Mouse (Mus musculus) MN1 (cell line): ENCODE data around the gene Dnajb8.
A peak's percentile ranks its signal among the peaks of the same experiment; 100 is the strongest.

Experiments
- DNase-seq: peaks from one replicate; pipeline ENCODE4 v3.0.0-alpha.2; 2016; ENCODE audit warnings: low spot score

Gene Dnajb8

GRCm38 (mm10) chr6:88229221-88229620 lies 7.2 kb downstream of the Dnajb8 start:
- DNase-seq, result no peak

DNA sequence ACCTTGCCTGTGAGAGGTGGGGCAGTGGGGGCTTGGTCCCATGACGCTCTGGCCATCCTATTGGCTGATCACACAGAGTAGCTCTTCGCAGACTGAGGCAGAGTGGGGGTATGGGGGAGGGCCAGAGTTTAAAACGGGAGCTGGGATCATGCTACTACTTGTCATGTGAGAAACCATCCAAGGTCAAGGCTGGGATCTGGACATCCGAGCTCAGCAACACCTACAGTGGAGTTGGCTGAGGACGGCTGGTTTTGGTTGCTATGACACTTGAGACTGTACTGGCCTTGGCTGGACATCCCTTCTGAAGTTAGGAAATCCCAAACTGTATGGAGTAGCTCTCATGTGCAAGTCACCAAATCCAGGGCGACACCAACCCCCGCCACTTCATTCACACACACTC lies 9.8 kb downstream of the Dnajb8 start:
- DNase-seq, result no peak

DNA sequence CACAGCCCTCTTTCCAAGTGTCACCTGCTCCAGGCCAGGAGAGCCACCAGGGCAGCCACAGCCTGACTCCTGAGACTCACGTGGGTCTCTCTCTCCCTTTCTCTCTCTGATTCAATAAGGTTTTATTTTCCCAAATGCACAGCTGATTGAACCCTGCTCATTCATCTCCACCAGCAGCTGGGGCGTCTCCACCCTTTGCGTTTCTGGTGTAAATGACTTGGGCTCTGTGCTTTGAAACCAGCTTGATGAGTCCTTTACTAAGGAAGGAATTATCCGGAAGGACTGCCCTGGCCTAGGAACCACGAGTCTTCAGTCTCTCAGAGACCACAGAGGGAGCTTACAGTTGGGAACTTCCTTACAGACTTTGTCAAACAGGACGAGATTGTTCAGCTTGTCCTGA lies 10.2 kb downstream of the Dnajb8 start:
- no peak for DNase-seq

- no peak for DNase-seq
These were observed 11.9 kb downstream of the Dnajb8 start for GRCm38 (mm10) chr6:88233996-88234395.

DNA sequence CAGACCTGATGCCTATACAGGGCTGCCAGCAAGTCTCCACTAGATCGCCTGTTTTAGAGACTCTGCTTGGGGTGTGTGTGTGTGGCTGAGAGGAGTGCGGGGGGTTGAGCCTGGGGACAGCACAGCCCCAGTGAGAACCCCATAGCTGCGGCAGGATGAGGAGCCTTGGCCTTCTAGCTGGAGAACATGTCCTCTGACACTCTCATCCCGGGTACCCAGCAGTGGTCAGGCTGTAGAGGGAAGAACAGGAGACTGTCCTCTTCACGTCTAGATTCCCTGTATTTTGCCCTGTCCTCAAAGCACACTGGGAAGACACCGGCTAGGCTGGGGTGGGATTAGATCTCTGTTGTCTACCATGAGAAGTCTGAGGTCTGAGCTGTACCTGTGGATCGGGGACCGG lies 13.4 kb downstream of the Dnajb8 start:
- DNase-seq, result no peak

DNA sequence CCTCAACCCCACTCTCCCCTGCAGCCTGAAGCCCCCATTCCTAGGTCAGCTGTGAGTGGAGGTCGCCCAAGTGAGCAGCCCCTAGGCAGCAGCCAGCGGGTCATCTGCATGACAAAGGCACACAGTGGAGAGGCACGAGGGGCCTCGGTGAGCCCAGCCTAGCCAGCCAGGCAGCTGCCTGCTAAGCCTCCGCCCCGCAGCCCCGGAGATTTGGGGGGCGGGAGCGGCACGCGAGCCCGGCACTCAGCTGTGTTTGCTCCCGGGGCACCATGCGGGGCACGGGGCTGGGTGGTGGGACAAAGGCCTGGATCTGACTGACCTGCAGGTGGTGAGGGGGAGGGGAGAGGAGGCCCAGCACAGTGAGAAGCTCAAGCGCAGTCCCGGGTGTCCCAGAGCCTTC lies 13.9 kb downstream of the Dnajb8 start:
- DNase-seq, result no peak

GRCm38 (mm10) chr6:88236513-88236912 lies 14.4 kb downstream of the Dnajb8 start:
- peak; percentile 45 for DNase-seq

GRCm38 (mm10) chr6:88242604-88243003 lies 20.5 kb downstream of the Dnajb8 start:
- DNase-seq, result no peak

DNA sequence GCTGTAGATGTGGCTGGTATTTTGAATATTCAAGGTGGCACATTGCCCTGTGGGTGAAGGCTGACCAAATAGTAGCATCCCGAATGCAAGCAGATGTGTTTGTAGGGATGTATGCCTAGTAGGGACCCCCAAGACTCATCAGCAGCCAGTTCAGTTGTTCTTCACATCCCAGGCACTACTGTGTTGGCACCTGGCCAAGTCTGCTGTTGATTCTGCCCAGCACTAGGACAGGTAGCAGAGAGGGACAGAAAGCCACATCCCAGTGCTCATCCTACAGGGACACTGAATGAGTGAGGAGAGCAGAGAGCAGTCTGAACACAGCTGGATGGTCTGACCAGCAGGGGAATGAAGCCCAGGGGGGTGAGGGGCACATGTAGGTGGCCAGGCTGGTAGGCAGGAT lies 27.2 kb downstream of the Dnajb8 start:
- no peak for DNase-seq

DNA sequence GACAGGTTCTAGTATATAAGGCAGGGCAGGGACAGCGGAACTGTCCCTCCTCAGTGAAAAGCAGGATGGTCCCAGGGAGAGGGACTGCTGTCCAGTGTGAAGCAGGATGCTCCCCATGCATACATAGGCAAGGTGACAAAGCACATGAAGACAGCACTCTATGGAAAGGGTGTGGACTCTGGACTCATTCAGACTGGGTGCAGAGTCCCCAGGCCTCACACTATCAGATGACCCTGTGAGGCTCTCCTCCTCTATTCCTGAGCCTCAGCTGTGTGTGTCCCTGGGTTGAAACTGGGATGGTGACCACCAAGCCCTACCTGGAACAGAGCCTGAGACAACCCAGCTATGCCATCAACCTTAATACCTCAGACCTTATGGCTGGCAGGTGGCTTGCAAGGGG lies 29.3 kb downstream of the Dnajb8 start:
- no peak for DNase-seq

GRCm38 (mm10) chr6:88251798-88252478 lies 29.9 kb downstream of the Dnajb8 start:
- no peak for DNase-seq

- DNase-seq, result no peak
These were observed 32.0 kb downstream of the Dnajb8 start for GRCm38 (mm10) chr6:88254082-88254481.

- DNase-seq, result no peak
These were observed 33.4 kb downstream of the Dnajb8 start for GRCm38 (mm10) chr6:88255435-88255834.

- DNase-seq, result no peak
These were observed 37.6 kb downstream of the Dnajb8 start for GRCm38 (mm10) chr6:88259621-88260020.

GRCm38 (mm10) chr6:88260645-88261044 lies 38.6 kb downstream of the Dnajb8 start:
- peak; percentile 45 for DNase-seq

- no peak for DNase-seq
These were observed 40.1 kb downstream of the Dnajb8 start for GRCm38 (mm10) chr6:88262160-88262559.

- no peak for DNase-seq
These were observed 43.3 kb downstream of the Dnajb8 start for GRCm38 (mm10) chr6:88265355-88265754.

- DNase-seq, result no peak
These were observed 44.0 kb downstream of the Dnajb8 start for GRCm38 (mm10) chr6:88266055-88266454.

DNA sequence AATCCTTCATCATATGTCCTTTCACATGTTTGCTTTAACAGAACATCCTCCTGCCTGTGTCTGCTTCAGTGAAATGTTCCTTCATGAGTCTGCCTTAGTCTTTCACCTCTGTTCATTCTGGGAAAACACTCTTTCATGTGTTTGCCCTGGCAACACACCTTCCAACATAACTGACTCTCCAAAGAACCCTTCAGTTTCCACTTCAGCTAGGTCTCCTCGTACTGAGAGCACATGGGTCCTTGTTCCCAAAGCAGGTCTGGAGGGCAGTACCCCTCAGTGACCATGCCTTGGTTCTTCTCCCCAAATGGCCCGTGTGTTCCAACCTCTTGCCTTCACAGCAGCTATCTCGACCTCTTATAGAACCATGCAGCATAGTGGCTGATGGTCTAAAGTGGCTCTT lies 45.0 kb downstream of the Dnajb8 start:
- DNase-seq, result no peak

GRCm38 (mm10) chr6:88267970-88268369 lies 45.9 kb downstream of the Dnajb8 start:
- no peak for DNase-seq

GRCm38 (mm10) chr6:88274623-88275022 lies 52.6 kb downstream of the Dnajb8 start:
- DNase-seq, result no peak

DNA sequence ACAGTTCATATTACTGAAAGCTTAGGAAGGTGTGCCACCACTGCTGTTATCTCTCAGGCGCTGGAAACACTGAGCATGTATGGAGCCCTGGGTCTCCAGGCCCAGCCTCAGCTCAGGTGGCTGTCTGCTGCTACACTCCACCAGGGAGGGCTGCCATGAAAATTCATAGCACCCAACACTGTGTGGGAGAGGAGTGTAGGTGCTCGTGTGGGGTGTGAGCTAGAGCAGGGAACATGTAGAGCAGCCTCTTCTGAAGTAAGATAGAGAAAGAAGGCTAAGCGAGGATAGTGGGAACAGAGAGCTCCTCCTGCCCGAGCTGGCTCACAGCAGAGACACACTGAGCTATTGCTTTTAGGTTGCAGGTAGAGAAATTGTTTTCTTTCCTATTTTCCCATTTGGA lies 54.2 kb downstream of the Dnajb8 start:
- DNase-seq, result no peak

GRCm38 (mm10) chr6:88277242-88277641 lies 55.2 kb downstream of the Dnajb8 start:
- DNase-seq, result no peak

- DNase-seq, result no peak
These were observed 56.1 kb downstream of the Dnajb8 start for GRCm38 (mm10) chr6:88278141-88278540.
